Mouse (Mus musculus): Measurements from ENCODE around the gene Stx1b.
"Not testable (repeated sequence)": the region's sequence is repeated elsewhere in the genome, so short reads cannot be mapped to it uniquely, and the experiment has no call there.

The Stx1b gene

GRCm38 (mm10) chr7:127824176-127824871, at the start of gene Stx1b, which contains the start of gene Stx4a:
Gene Stx1b (minus strand): TSS chr7:127824549.
Gene Stx4a (plus strand): TSS chr7:127824294.
- peak; percentile 83 for DNase-seq

GRCm38 (mm10) chr7:127870136-127870821, 45.9 kb upstream of the Stx1b start:
- no peak for DNase-seq

- DNase-seq: no peak
Measured at GRCm38 (mm10) chr7:127869149-127869810, 44.9 kb upstream of the Stx1b start.

GRCm38 (mm10) chr7:127867641-127868040, 43.3 kb upstream of the Stx1b start:
- no peak for DNase-seq

- no peak for DNase-seq
Measured at GRCm38 (mm10) chr7:127866434-127866833, 42.1 kb upstream of the Stx1b start.

- no peak for DNase-seq
Measured at GRCm38 (mm10) chr7:127858258-127858657, 33.9 kb upstream of the Stx1b start.

GRCm38 (mm10) chr7:127850906-127851305, 26.6 kb upstream of the Stx1b start:
- DNase-seq: no peak

GRCm38 (mm10) chr7:127849973-127850875, 25.9 kb upstream of the Stx1b start:
- DNase-seq: no peak

GRCm38 (mm10) chr7:127842001-127842718, 17.8 kb upstream of the Stx1b start:
- DNase-seq: peak; percentile 87

- DNase-seq: peak; percentile 96
Measured at GRCm38 (mm10) chr7:127841340-127842000, 17.1 kb upstream of the Stx1b start.

- DNase-seq: peak; percentile 87
Measured at GRCm38 (mm10) chr7:127840886-127841285, 16.5 kb upstream of the Stx1b start.

GRCm38 (mm10) chr7:127840031-127840430, 15.7 kb upstream of the Stx1b start:
- not testable (repeated sequence) for DNase-seq

GRCm38 (mm10) chr7:127837878-127838277, 13.5 kb upstream of the Stx1b start:
- not testable (repeated sequence) for DNase-seq

GRCm38 (mm10) chr7:127837473-127837872, 13.1 kb upstream of the Stx1b start:
- peak; percentile 64 for DNase-seq

- no peak for DNase-seq
Measured at GRCm38 (mm10) chr7:127835550-127835949, 11.2 kb upstream of the Stx1b start.

GRCm38 (mm10) chr7:127823236-127824171, 845 bp downstream of the Stx1b start:
- DNase-seq: peak; percentile 75

- DNase-seq: no peak
Measured at GRCm38 (mm10) chr7:127822494-127822893, 1.9 kb downstream of the Stx1b start.

GRCm38 (mm10) chr7:127820836-127821509, 3.4 kb downstream of the Stx1b start:
- no peak for DNase-seq

- DNase-seq: peak; percentile 46
Measured at GRCm38 (mm10) chr7:127817776-127818175, 6.6 kb downstream of the Stx1b start.

- peak; percentile 51 for DNase-seq
Measured at GRCm38 (mm10) chr7:127817053-127817452, 7.3 kb downstream of the Stx1b start.
